In the genomic region with DNA sequence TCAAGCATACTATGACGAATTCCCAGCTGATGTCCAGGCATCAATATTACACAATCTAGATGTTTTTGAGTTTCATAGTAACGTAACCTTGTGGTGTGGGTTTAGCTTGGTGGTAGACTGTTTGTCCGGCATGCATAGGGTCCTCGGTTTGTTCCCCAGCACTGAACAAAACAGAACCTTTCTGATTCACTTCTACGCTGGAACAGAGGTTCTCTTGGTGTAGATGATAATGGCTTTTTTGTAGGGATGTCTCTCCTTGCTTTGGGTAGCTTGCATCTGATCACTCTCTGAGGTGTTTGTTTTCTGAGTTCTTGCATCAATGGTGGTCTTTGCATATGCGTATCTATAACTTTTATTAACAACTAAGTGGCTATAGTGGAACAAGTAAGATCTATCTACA, we compare ENCODE assay signal across 35 mouse cellular contexts.
"Had no signal": no experiment of that assay in that cellular context is flagged by ENCODE, and none has a peak within 500 bp of the region (broad histone marks: within the 10 kb centered on the region; RNA-seq: fewer than 3 reads in every experiment).

No protein-coding gene starts in this region.

- H3K4me3 ChIP-seq: heart, embryonic 10.5 days; heart, embryonic 12.5 days; heart, embryonic 13.5 days; heart, embryonic 15.5 days; hindbrain, embryonic 10.5 days; hindbrain, embryonic 12.5 days; hindbrain, embryonic 13.5 days; hindbrain, embryonic 15.5 days; intestine, embryonic 15.5 days; kidney, embryonic 15.5 days; layer of hippocampus, adult 2 months; left cerebral cortex, adult 2 months had no signal

- H3K36me3 ChIP-seq: heart, embryonic 10.5 days; heart, embryonic 12.5 days; heart, embryonic 13.5 days; heart, embryonic 15.5 days; hindbrain, embryonic 10.5 days; hindbrain, embryonic 12.5 days; hindbrain, embryonic 13.5 days; hindbrain, embryonic 15.5 days; intestine, embryonic 15.5 days; kidney, embryonic 15.5 days had no signal

- H3K27me3 ChIP-seq: heart, embryonic 12.5 days; heart, embryonic 13.5 days; heart, embryonic 15.5 days; hindbrain, embryonic 12.5 days; hindbrain, embryonic 13.5 days; hindbrain, embryonic 15.5 days; intestine, embryonic 15.5 days; kidney, embryonic 15.5 days had no signal

- H3K9me3 ChIP-seq: heart, embryonic 10.5 days; heart, embryonic 12.5 days; heart, embryonic 13.5 days; heart, embryonic 15.5 days; hindbrain, embryonic 10.5 days; hindbrain, embryonic 12.5 days; hindbrain, embryonic 13.5 days; hindbrain, embryonic 15.5 days; intestine, embryonic 15.5 days; kidney, embryonic 15.5 days had no signal

- DNase-seq: heart, postnatal 10 days; heart, postnatal 14 days; heart, postnatal 36 days; kidney, adult 11 months; kidney, adult 18-20 months; kidney, adult 2 months; kidney, adult 8-10 months; kidney, adult 9 months; kidney, postnatal 10 days; kidney, postnatal 14 days; kidney, postnatal 25 days; kidney, postnatal 36 days; kidney, postnatal 4 days; layer of hippocampus, adult 9-11 months; layer of hippocampus, postnatal 36 days had no signal

- H3K4me2 ChIP-seq: heart, embryonic 11.5 days; heart, embryonic 12.5 days; heart, embryonic 13.5 days; heart, embryonic 15.5 days; hindbrain, embryonic 12.5 days; hindbrain, embryonic 13.5 days; hindbrain, embryonic 14.5 days; hindbrain, embryonic 15.5 days; intestine, embryonic 15.5 days; kidney, embryonic 15.5 days had no signal

- ATAC-seq: hindbrain, embryonic 16.5 days; hindbrain, postnatal 0 days; inflammation-experienced regulatory T-cells, adult 6 months; intestine, embryonic 15.5 days; intestine, embryonic 16.5 days; intestine, postnatal 0 days had no signal

- H3K9ac ChIP-seq: heart, embryonic 12.5 days; heart, embryonic 13.5 days; heart, embryonic 15.5 days; hindbrain, embryonic 12.5 days; hindbrain, embryonic 13.5 days; hindbrain, embryonic 14.5 days; hindbrain, embryonic 15.5 days; intestine, embryonic 15.5 days; kidney, embryonic 15.5 days had no signal

- H3K27ac ChIP-seq: heart, embryonic 10.5 days; heart, embryonic 13.5 days; heart, embryonic 15.5 days; hindbrain, embryonic 10.5 days; hindbrain, embryonic 12.5 days; hindbrain, embryonic 13.5 days; hindbrain, embryonic 14.5 days; hindbrain, embryonic 15.5 days; hindbrain, postnatal 0 days; intestine, embryonic 15.5 days; kidney, embryonic 15.5 days; kidney, postnatal 0 days; layer of hippocampus, adult 2 months; left cerebral cortex, adult 2 months had no signal

- H3K4me1 ChIP-seq: heart, embryonic 10.5 days; heart, embryonic 12.5 days; heart, embryonic 13.5 days; heart, embryonic 15.5 days; hindbrain, embryonic 10.5 days; hindbrain, embryonic 12.5 days; hindbrain, embryonic 13.5 days; hindbrain, embryonic 15.5 days; intestine, embryonic 15.5 days; kidney, embryonic 15.5 days had no signal
